Mouse (Mus musculus): ENCODE data around the gene Macrod1. TPM values are rescaled to one million over a fixed set of nuclear protein-coding genes. Genes with fewer than 3 reads are reported as not detected.

Macrod1 gene
- polyA plus RNA-seq (2014; fragmentation: Nextera tagmentation; extraction: Ambion mirVana), result 7.7 and 8.3 TPM in 2 replicates

DNA sequence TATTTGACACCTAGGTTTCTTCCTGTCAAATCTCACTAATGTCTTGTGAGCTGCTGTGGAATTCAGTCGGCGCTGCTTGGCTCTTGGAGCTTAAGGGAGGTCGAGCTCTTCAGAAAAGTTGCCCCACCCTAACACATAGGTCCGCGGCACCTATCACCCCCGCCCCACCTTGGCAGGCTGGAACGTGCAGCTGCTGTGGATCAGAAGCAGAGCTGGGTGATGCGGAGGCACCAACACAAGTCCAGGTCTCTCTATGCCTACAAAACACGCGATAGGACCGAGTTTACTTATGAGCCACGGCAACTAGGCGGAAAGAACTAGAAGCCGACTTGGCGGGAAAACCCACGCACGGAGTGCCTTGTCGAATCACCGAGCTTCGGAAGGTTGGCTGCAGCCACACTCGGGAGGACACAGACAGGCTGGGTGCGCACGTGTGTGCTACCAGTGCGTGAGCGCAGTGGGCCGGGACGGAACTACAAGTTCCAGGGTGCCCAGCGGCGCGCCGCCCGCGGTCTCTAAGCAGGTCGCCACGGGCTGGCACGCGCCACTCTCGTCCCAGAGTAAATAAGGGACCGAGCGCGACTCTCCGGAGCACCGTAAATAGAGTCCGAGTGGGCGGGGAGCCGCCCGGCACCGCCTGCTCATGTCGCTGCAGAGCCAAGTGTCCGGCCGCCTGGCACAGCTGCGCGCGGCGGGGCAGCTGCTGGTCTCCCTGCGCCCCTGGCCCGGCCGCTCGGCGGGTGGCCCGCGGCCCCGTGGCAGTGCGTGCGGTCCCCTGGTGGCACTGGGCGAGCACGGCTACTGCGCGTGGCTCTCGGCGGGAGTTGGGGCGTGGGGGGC, at the start of gene Macrod1:
Gene Macrod1, plus strand, starts transcription at position 563 of the 840 bp plus-strand sequence.
- H3K4me3 ChIP-seq (ENCODE audit: low read depth, low read length), result peak within 1 kb of the TSS; percentile 71
- no peaks in the 10 kb centered on the region for H3K27me3 ChIP-seq (ENCODE audit: control insufficient read depth, insufficient read depth, low read length)
- H3K9me3 ChIP-seq (ENCODE audit: control insufficient read depth, low read depth, low read length), result no peaks in the 10 kb centered on the region
- peak within 1 kb of the TSS; percentile 50 for H3K9ac ChIP-seq (replicated peaks; ENCODE audit: low read depth, low read length)
- no peak within 1 kb of the TSS for H3K27ac ChIP-seq (ENCODE audit: low read length)
- H3K4me2 ChIP-seq (replicated peaks; ENCODE audit: low read depth, low read length), result peak within 1 kb of the TSS; percentile 100
- H3K36me3 ChIP-seq (ENCODE audit: control insufficient read depth, insufficient read depth, low read length), result no peaks in the 10 kb centered on the region
- peaks cover 10% of the 10 kb centered on the region for H3K4me1 ChIP-seq (ENCODE audit: control insufficient read depth, insufficient read depth, low read length)
- under 1% methylated on average over 72 of the region's 72 CpGs for WGBS
- peak; percentile 73 for ATAC-seq (ENCODE audit: insufficient number of reproducible peaks, insufficient read depth, low FRiP score, low read depth)

DNA sequence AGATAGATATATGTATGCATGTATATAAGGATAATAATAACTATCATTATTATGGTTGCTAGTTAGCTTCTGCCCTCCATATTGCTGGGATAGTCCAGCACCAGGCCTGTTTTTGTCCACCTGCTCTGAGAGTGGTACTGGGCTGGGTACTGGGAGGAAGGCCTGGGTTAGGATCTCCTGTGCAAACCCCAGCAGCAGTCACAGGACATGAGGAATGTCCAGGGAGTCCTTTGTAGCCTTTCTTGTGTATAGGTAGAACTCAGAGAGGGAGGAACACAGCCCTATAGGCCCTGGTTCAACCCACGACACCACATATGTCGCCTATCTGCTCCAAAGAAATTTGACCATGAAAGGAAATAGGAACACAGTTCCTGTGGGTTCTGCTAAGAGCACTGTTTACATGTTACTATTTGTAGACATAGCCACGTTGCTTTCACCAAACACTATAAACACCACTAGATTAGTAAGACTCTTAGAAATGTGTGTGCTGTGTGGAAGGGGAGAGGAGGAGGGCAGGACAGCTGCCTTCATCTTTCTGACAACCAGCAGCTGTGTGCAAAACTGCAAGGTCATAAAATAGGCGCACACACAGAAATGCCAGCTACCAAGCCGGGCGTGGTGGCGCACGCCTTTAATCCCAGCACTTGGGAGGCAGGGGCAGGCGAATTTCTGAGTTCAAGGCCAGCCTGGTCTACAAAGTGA, 49.6 kb upstream of the Macrod1 start:
- Histone ChIP-seq H3K9ac (replicated peaks; ENCODE audit: low read depth, low read length) (no peak overlapping the region), H3K4me3 (ENCODE audit: low read depth, low read length) (no peak overlapping the region), H3K27ac (ENCODE audit: low read length) (peak overlapping the region; percentile 71; the same call in 1 of the 2 replicates), H3K36me3 (ENCODE audit: control insufficient read depth, insufficient read depth, low read length) (no peaks in the 10 kb centered on the region), H3K4me2 (replicated peaks; ENCODE audit: low read depth, low read length) (no peak overlapping the region), H3K9me3 (ENCODE audit: control insufficient read depth, low read depth, low read length) (no peaks in the 10 kb centered on the region), H3K4me1 (ENCODE audit: control insufficient read depth, insufficient read depth, low read length) (no peaks in the 10 kb centered on the region), H3K27me3 (ENCODE audit: control insufficient read depth, insufficient read depth, low read length) (no peaks in the 10 kb centered on the region)
- WGBS, result 72% methylated on average over 9 of the region's 9 CpGs
- ATAC-seq (ENCODE audit: insufficient number of reproducible peaks, insufficient read depth, low FRiP score, low read depth), result no peak

DNA sequence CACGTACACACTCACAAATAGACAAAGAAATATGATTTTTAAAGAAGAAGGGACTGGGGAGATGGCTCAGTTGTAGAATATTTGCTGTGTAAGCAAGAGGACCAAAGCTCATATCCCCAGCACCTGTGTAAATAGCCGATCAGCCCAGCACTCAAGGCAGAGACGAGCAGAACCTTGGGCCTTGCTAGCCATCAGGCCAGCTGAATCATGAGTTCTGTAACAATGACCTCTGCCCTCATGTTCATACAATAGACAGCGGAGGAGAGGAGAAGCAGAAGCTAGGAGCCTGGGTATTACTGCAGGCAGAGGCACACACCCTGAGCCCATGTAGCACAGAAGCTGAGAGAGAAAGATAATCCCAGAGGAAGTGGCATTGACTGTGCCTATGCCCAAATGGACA, 44.2 kb upstream of the Macrod1 start:
- Histone ChIP-seq H3K36me3 (ENCODE audit: control insufficient read depth, insufficient read depth, low read length) (no peaks in the 10 kb centered on the region), H3K4me1 (ENCODE audit: control insufficient read depth, insufficient read depth, low read length) (no peaks in the 10 kb centered on the region), H3K4me2 (replicated peaks; ENCODE audit: low read depth, low read length) (no peak overlapping the region), H3K9me3 (ENCODE audit: control insufficient read depth, low read depth, low read length) (no peaks in the 10 kb centered on the region), H3K4me3 (ENCODE audit: low read depth, low read length) (no peak overlapping the region), H3K9ac (replicated peaks; ENCODE audit: low read depth, low read length) (no peak overlapping the region), H3K27me3 (ENCODE audit: control insufficient read depth, insufficient read depth, low read length) (no peaks in the 10 kb centered on the region), H3K27ac (ENCODE audit: low read length) (no peak overlapping the region)
- WGBS, result 73% methylated on average over 4 of the region's 4 CpGs
- ATAC-seq (ENCODE audit: insufficient number of reproducible peaks, insufficient read depth, low FRiP score, low read depth), result no peak

DNA sequence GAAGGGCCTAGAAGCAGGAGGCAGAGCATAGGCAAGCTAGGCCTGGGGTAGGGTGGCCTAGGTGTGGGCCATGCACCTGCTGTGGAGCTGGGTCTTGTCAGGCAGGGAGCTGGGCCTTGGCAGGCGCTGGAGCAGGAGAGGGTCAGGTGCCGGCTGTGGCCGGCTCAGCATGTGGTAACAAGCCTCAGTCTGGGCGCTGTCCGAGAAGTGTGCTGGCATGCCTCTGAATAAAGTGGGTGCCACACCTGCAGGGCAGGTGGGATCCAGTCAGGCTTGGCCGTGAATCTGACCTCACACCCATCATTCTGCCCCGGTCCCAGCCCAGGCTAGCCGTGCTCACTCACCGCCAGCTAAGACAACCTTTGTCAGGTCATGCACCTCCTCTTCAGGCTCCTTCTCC, 42.6 kb upstream of the Macrod1 start:
- Histone ChIP-seq H3K27ac (ENCODE audit: low read length) (no peak overlapping the region), H3K9ac (replicated peaks; ENCODE audit: low read depth, low read length) (no peak overlapping the region), H3K4me1 (ENCODE audit: control insufficient read depth, insufficient read depth, low read length) (no peaks in the 10 kb centered on the region), H3K9me3 (ENCODE audit: control insufficient read depth, low read depth, low read length) (no peaks in the 10 kb centered on the region), H3K36me3 (ENCODE audit: control insufficient read depth, insufficient read depth, low read length) (peaks cover 4% of the 10 kb centered on the region), H3K4me2 (replicated peaks; ENCODE audit: low read depth, low read length) (no peak overlapping the region), H3K4me3 (ENCODE audit: low read depth, low read length) (no peak overlapping the region), H3K27me3 (ENCODE audit: control insufficient read depth, insufficient read depth, low read length) (no peaks in the 10 kb centered on the region)
- ATAC-seq (ENCODE audit: insufficient number of reproducible peaks, insufficient read depth, low FRiP score, low read depth), result no peak
- 86% methylated on average over 9 of the region's 9 CpGs for WGBS

DNA sequence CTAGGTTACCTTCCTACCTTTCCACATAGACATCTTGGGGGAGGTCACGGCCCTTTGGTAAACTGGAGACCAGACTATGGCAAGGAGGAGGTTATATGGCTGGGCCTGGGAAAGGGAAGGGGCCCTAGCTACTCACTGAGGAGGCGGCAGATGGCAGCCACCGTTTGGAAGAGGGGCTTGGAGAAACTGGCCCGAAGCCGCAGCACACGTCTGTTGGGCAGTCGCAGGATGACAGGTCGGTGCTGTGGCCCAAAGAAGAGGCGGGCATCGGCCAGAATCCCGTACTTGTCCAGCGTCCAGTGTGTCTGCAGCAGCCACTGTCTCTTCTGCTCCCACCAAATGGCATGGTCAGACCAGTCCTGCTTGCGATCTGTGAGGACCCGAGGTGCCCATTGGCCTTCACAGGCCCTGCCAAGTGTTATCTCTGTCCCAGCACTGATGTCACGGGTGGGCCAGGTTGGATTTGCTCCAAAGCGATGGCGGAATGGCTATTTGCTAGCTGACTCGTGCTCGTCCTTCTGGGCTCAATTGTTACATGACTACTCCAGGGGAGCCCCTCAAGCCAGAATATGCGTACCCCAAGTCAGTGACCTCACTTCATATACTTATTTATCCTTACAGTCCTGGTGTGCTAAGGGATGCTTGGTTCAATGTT, 42.0 kb upstream of the Macrod1 start:
- Histone ChIP-seq H3K36me3 (ENCODE audit: control insufficient read depth, insufficient read depth, low read length) (peaks cover 9% of the 10 kb centered on the region), H3K27me3 (ENCODE audit: control insufficient read depth, insufficient read depth, low read length) (no peaks in the 10 kb centered on the region), H3K4me3 (ENCODE audit: low read depth, low read length) (no peak overlapping the region), H3K4me1 (ENCODE audit: control insufficient read depth, insufficient read depth, low read length) (no peaks in the 10 kb centered on the region), H3K27ac (ENCODE audit: low read length) (no peak overlapping the region), H3K9ac (replicated peaks; ENCODE audit: low read depth, low read length) (no peak overlapping the region), H3K9me3 (ENCODE audit: control insufficient read depth, low read depth, low read length) (no peaks in the 10 kb centered on the region), H3K4me2 (replicated peaks; ENCODE audit: low read depth, low read length) (no peak overlapping the region)
- no peak for ATAC-seq (ENCODE audit: insufficient number of reproducible peaks, insufficient read depth, low FRiP score, low read depth)
- WGBS, result 90% methylated on average over 20 of the region's 20 CpGs

DNA sequence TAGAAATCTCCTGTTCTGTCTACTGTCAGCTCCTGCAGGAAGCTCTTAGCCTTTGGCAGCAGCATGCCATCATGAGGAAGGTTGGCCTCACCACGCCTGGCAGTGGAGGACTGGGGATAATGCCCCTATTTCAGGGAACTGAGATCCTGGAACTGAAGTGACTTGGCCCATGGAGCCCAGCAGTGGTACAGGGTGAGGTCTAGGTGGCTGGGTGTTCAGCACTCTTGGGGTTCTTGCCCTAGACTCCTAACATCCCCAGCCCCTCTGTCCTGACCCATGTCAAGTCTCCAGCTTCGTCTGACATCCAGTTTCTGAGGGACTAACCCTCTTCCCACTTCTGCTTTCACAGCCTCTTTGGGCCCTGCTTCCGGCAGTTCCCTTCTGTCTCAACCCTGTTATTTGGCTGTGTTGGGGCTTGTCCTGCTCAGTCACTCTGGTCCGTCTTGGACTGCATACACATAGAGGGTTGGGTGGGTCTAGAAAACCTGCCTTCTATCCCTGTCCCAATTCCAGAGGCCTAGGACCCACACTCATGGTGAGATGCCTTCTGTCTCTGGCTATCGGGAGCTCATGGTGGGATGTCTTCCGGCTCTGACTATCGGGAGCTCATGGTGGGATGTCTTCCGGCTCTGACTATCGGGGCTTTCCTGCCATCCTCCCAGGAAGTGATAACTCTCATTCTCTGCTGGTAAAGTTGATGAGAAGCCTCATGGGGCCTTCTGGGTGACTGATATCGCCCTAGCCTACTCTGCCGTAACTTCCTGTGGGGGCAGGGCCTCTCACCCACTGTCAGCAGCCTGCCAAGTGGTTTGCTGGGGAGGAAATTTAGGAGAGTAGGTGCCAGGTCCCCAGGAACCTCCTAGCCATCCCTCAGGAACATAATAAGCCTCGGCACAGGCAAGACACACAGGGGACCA, 38.8 kb upstream of the Macrod1 start:
- ATAC-seq (ENCODE audit: insufficient number of reproducible peaks, insufficient read depth, low FRiP score, low read depth), result no peak
- Histone ChIP-seq H3K4me2 (replicated peaks; ENCODE audit: low read depth, low read length) (no peak overlapping the region), H3K27me3 (ENCODE audit: control insufficient read depth, insufficient read depth, low read length) (no peaks in the 10 kb centered on the region), H3K9ac (replicated peaks; ENCODE audit: low read depth, low read length) (no peak overlapping the region), H3K27ac (ENCODE audit: low read length) (no peak overlapping the region), H3K4me1 (ENCODE audit: control insufficient read depth, insufficient read depth, low read length) (no peaks in the 10 kb centered on the region), H3K9me3 (ENCODE audit: control insufficient read depth, low read depth, low read length) (no peaks in the 10 kb centered on the region), H3K36me3 (ENCODE audit: control insufficient read depth, insufficient read depth, low read length) (peaks cover 37% of the 10 kb centered on the region), H3K4me3 (ENCODE audit: low read depth, low read length) (no peak overlapping the region)
- 80% methylated on average over 12 of the region's 12 CpGs for WGBS

DNA sequence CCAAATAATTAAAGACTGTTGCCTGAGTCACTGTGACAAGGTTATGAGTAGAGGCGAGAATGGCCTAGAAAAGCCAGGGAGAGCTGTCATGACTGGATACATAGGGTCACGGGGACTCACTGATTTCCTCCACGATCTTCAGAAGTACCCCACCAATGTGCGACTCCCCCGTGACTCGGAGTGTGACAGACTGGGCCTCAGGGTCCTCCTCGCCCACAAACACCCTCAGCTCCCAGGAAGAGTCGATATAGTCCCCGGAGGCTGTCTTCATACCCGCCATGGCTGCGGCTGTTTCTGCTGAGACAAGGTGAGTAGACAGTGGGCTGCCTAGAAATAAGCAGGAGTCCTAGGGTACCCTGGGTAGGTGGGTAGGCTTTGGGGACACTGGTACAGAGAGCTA, 38.1 kb upstream of the Macrod1 start:
- H3K4me1 ChIP-seq (ENCODE audit: control insufficient read depth, insufficient read depth, low read length), result no peaks in the 10 kb centered on the region
- no peak overlapping the region for H3K4me2 ChIP-seq (replicated peaks; ENCODE audit: low read depth, low read length)
- no peak overlapping the region for H3K9ac ChIP-seq (replicated peaks; ENCODE audit: low read depth, low read length)
- peaks cover 44% of the 10 kb centered on the region for H3K36me3 ChIP-seq (ENCODE audit: control insufficient read depth, insufficient read depth, low read length)
- H3K4me3 ChIP-seq (ENCODE audit: low read depth, low read length), result no peak overlapping the region
- no peak overlapping the region for H3K27ac ChIP-seq (ENCODE audit: low read length)
- ATAC-seq (ENCODE audit: insufficient number of reproducible peaks, insufficient read depth, low FRiP score, low read depth), result no peak
- no peaks in the 10 kb centered on the region for H3K9me3 ChIP-seq (ENCODE audit: control insufficient read depth, low read depth, low read length)
- 90% methylated on average over 11 of the region's 11 CpGs for WGBS
- no peaks in the 10 kb centered on the region for H3K27me3 ChIP-seq (ENCODE audit: control insufficient read depth, insufficient read depth, low read length)
